Mouse (Mus musculus): ENCODE data around the gene C530008M17Rik. TPM values are rescaled to one million over a fixed set of nuclear protein-coding genes. Genes with fewer than 3 reads are reported as not detected.

C530008M17Rik gene
- polyA plus RNA-seq, 1 experiment from 2014 or later, result 37.4 TPM

DNA sequence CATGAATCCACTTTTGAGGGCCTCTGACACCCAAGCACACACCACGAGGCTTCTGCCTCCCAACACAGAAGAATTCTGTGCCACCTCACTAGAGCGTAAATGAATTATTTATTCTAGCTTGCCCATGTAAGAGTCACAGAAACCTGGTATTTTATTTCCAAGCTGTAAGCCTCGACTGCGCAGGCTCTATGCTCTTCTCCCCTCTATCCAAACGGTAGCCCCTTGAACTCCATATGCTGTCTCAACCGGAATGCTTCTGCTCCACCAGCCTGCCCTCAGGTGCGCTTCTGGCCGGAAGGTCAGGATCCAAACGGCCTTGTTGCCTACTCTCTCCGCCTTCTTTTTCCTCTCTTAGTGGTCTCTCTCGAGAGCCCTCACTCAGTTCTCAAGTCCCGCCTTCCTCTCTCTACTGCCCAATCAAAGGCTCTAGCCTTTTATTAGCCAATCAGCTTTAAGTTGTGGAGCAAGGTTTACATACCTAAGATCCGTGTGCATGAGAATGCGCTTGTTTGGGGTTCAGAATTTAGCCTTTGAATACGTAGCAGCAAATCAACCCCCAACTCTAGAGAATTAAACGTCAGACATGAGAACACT, 212.5 kb downstream of the C530008M17Rik start:
- H3K9ac ChIP-seq (ENCODE audit: low read length), result peak overlapping the region; percentile 62
- 37% methylated on average over 16 of the region's 16 CpGs for WGBS

DNA sequence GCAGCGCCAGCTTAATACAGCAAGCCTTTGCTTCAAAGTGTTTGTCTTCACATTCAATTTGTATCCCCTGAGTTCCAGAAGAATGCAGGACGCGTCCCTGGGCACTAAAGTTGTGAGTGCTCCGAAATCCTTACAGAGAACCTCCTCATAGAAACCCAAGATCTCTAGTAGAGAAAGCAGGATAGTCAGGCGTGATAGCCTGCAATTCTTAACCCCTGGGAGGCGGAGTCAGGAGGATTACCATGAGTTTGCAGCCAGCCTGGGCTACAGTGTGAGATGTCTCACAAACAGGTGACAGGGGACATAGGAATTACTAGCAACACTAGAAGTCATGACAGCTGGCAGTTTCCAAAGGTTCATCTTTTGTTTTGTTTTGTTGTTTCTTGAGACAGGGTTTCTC, 213.2 kb downstream of the C530008M17Rik start:
- peaks cover 21% of the 10 kb centered on the region for H3K4me1 ChIP-seq (ENCODE audit: control insufficient read depth, insufficient read depth, low read length)
- no peaks in the 10 kb centered on the region for H3K9me3 ChIP-seq (replicated peaks; ENCODE audit: control insufficient read depth, low read length)
- no peak for ATAC-seq (replicated peaks; ENCODE audit: extremely low read depth, insufficient read depth, low FRiP score)
- no peak overlapping the region; the same call in 1 of the 2 replicates for H3K9ac ChIP-seq (ENCODE audit: low read length)
- no peaks in the 10 kb centered on the region; the same call in 1 of the 2 replicates for H3K36me3 ChIP-seq (ENCODE audit: control insufficient read depth, insufficient read depth)
- WGBS, result 63% methylated on average over 6 of the region's 6 CpGs
- H3K4me2 ChIP-seq (ENCODE audit: low read depth, low read length), result peak overlapping the region; percentile 71
- H3K4me3 ChIP-seq (ENCODE audit: low read length), result peak overlapping the region; percentile 51
- no peak overlapping the region for H3K27ac ChIP-seq (ENCODE audit: low read length)
- no peaks in the 10 kb centered on the region for H3K27me3 ChIP-seq (ENCODE audit: control insufficient read depth, insufficient read depth, low read length)

More for the DNA sequence above, 212.5 kb downstream of the C530008M17Rik start:
- Histone ChIP-seq H3K36me3 (ENCODE audit: control insufficient read depth, insufficient read depth) (no peaks in the 10 kb centered on the region; the same call in 1 of the 2 replicates), H3K27ac (ENCODE audit: low read length) (no peak overlapping the region), H3K4me1 (ENCODE audit: control insufficient read depth, insufficient read depth, low read length) (peaks cover 21% of the 10 kb centered on the region), H3K9me3 (replicated peaks; ENCODE audit: control insufficient read depth, low read length) (no peaks in the 10 kb centered on the region), H3K4me3 (ENCODE audit: low read length) (peak overlapping the region; percentile 51), H3K27me3 (ENCODE audit: control insufficient read depth, insufficient read depth, low read length) (no peaks in the 10 kb centered on the region), H3K4me2 (ENCODE audit: low read depth, low read length) (peak overlapping the region; percentile 71)
- peak; percentile 74 for ATAC-seq (replicated peaks; ENCODE audit: extremely low read depth, insufficient read depth, low FRiP score)

DNA sequence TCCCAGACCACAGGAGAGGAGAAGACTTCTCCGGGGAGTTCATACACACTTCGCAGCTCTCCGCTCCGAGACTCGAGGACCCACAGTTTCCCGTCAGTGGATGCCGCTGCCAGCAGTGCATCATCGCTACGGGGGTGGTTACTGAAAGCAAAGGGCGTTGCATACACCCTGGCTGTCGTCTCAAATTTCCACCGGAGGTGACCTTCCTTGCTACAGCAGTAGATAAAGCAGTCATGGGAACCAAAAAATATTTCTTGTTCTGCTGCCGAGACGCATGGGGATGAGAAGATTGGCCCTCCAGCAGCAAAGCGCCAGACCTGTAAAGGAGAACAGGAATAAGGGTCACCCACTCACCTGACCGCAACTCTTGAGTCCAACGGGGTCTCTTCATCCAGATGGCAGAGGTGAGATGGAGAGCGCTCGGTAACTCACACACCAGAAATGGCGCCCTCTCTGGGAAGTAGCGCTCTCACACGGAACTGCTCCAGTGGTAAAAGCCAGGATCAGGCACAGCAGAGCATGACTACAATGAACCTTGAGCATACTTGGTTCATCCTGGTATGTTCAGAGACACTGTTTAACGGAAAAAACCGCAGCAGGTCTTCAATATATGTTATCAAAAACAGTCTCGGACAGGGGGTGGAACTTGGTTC, 219.9 kb downstream of the C530008M17Rik start:
- Histone ChIP-seq H3K4me3 (ENCODE audit: low read length) (peak overlapping the region; percentile 22), H3K9me3 (replicated peaks; ENCODE audit: control insufficient read depth, low read length) (no peaks in the 10 kb centered on the region), H3K27ac (ENCODE audit: low read length) (peak overlapping the region; percentile 72; the same call in 1 of the 2 replicates), H3K36me3 (ENCODE audit: control insufficient read depth, insufficient read depth) (peaks cover 3% of the 10 kb centered on the region), H3K4me1 (ENCODE audit: control insufficient read depth, insufficient read depth, low read length) (no peaks in the 10 kb centered on the region), H3K9ac (ENCODE audit: low read length) (no peak overlapping the region), H3K27me3 (ENCODE audit: control insufficient read depth, insufficient read depth, low read length) (no peaks in the 10 kb centered on the region), H3K4me2 (ENCODE audit: low read depth, low read length) (peak overlapping the region; percentile 42)
- 66% methylated on average over 25 of the region's 25 CpGs for WGBS
- peak; percentile 83 for ATAC-seq (replicated peaks; ENCODE audit: extremely low read depth, insufficient read depth, low FRiP score)

DNA sequence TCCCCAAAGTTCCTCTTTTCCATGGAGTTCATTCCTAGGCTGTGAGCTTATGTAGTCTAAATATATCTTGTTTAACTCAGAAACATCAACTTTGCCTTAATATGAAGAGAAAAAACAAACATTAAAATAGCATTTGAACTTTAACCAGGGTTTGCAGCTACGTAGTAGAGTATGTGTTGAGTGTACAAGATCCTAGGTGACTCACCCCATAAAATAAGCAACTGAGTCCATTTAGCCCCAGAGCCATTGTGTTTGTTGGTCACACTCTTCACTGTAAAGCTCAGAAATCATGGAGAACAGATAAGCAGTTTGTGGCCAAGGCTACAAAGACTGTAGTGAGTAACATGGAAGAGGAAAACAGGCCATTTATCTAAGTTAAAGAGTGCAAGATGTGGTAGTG, 227.8 kb downstream of the C530008M17Rik start:
- H3K9me3 ChIP-seq (replicated peaks; ENCODE audit: control insufficient read depth, low read length), result no peaks in the 10 kb centered on the region
- no peak overlapping the region for H3K27ac ChIP-seq (ENCODE audit: low read length)
- no peak overlapping the region for H3K4me2 ChIP-seq (ENCODE audit: low read depth, low read length)
- no peak for ATAC-seq (replicated peaks; ENCODE audit: extremely low read depth, insufficient read depth, low FRiP score)
- H3K9ac ChIP-seq (ENCODE audit: low read length), result no peak overlapping the region
- 88% methylated on average over 1 of the region's 1 CpGs for WGBS
- no peaks in the 10 kb centered on the region for H3K27me3 ChIP-seq (ENCODE audit: control insufficient read depth, insufficient read depth, low read length)
- H3K36me3 ChIP-seq (ENCODE audit: control insufficient read depth, insufficient read depth), result peaks cover 25% of the 10 kb centered on the region
- H3K4me3 ChIP-seq (ENCODE audit: low read length), result no peak overlapping the region
- H3K4me1 ChIP-seq (ENCODE audit: control insufficient read depth, insufficient read depth, low read length), result no peaks in the 10 kb centered on the region

DNA sequence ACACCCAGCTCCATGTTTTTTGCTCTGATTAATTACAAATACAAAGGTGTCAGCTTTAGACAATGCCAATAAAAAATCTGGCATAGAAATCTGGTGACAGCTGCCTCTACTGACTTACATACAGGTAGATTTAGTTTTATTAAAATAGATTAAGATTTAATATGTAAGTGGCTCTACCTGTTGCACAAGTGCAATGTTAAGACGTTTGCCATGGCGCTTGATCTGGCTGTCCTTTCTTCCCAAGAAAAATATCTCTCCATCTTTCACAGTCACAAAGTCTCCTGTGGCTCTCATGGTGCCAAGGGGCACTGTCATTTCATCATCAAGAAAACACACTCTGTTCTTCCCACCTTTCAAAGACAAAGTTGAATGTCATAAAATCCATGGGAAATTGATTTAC, 230.7 kb downstream of the C530008M17Rik start:
- H3K9me3 ChIP-seq (replicated peaks; ENCODE audit: control insufficient read depth, low read length), result no peaks in the 10 kb centered on the region
- H3K4me1 ChIP-seq (ENCODE audit: control insufficient read depth, insufficient read depth, low read length), result no peaks in the 10 kb centered on the region
- no peak for ATAC-seq (replicated peaks; ENCODE audit: extremely low read depth, insufficient read depth, low FRiP score)
- no peak overlapping the region for H3K27ac ChIP-seq (ENCODE audit: low read length)
- H3K36me3 ChIP-seq (ENCODE audit: control insufficient read depth, insufficient read depth), result peaks cover 32% of the 10 kb centered on the region
- no peak overlapping the region for H3K4me2 ChIP-seq (ENCODE audit: low read depth, low read length)
- no peak overlapping the region for H3K9ac ChIP-seq (ENCODE audit: low read length)
- H3K4me3 ChIP-seq (ENCODE audit: low read length), result no peak overlapping the region
- WGBS, result 97% methylated on average over 2 of the region's 2 CpGs
- no peaks in the 10 kb centered on the region for H3K27me3 ChIP-seq (ENCODE audit: control insufficient read depth, insufficient read depth, low read length)

DNA sequence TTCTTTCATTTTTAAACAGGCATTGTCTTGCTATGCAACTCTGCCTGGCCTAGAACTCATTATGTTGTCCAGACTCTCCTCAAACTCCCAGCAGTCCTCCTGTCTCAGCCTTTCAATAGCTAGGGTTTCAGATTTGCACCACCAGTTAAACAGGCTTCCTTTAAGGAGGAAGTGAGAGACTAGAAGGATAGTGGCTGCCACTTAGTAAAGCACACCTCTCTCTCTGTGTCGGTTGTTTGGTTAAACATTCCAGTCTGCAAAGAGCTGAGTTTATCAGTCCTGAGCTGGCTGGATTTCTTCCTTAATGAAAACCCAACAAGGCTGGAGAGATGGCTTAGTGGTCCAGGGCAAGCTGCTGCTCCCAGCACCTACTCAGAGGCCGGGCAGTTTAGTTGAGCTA, 236.3 kb downstream of the C530008M17Rik start:
- Histone ChIP-seq H3K9me3 (replicated peaks; ENCODE audit: control insufficient read depth, low read length) (no peaks in the 10 kb centered on the region), H3K4me2 (ENCODE audit: low read depth, low read length) (no peak overlapping the region), H3K27me3 (ENCODE audit: control insufficient read depth, insufficient read depth, low read length) (no peaks in the 10 kb centered on the region), H3K36me3 (ENCODE audit: control insufficient read depth, insufficient read depth) (peaks cover 24% of the 10 kb centered on the region), H3K27ac (ENCODE audit: low read length) (no peak overlapping the region), H3K9ac (ENCODE audit: low read length) (no peak overlapping the region), H3K4me3 (ENCODE audit: low read length) (no peak overlapping the region), H3K4me1 (ENCODE audit: control insufficient read depth, insufficient read depth, low read length) (no peaks in the 10 kb centered on the region)
- 51% methylated on average over 2 of the region's 2 CpGs for WGBS
- no peak for ATAC-seq (replicated peaks; ENCODE audit: extremely low read depth, insufficient read depth, low FRiP score)

DNA sequence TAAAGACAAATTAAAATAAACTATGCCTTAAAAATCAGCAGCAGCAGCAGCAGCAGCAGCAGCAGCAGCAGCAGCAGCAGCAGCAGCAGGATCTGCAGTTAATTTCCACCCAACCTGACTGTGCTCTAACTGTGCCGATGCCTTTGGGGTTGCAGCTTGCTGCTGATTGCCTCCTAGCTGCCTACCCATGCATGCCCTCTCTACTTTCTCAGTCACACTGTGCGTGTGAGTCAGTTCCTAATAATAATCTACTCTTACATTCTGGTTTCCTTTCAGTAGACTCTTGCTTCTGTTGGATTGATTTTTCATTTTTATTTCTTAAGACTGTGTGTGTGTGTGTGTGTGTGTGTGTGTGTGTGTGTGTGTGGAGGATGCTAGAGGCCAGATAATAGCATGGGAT, 236.8 kb downstream of the C530008M17Rik start:
- no peaks in the 10 kb centered on the region for H3K9me3 ChIP-seq (replicated peaks; ENCODE audit: control insufficient read depth, low read length)
- peaks cover 22% of the 10 kb centered on the region for H3K36me3 ChIP-seq (ENCODE audit: control insufficient read depth, insufficient read depth)
- H3K9ac ChIP-seq (ENCODE audit: low read length), result no peak overlapping the region
- H3K4me1 ChIP-seq (ENCODE audit: control insufficient read depth, insufficient read depth, low read length), result no peaks in the 10 kb centered on the region
- WGBS, result 63% methylated on average over 2 of the region's 2 CpGs
- no peak for ATAC-seq (replicated peaks; ENCODE audit: extremely low read depth, insufficient read depth, low FRiP score)
- H3K27me3 ChIP-seq (ENCODE audit: control insufficient read depth, insufficient read depth, low read length), result no peaks in the 10 kb centered on the region
- no peak overlapping the region for H3K27ac ChIP-seq (ENCODE audit: low read length)
- H3K4me2 ChIP-seq (ENCODE audit: low read depth, low read length), result no peak overlapping the region
- H3K4me3 ChIP-seq (ENCODE audit: low read length), result no peak overlapping the region

DNA sequence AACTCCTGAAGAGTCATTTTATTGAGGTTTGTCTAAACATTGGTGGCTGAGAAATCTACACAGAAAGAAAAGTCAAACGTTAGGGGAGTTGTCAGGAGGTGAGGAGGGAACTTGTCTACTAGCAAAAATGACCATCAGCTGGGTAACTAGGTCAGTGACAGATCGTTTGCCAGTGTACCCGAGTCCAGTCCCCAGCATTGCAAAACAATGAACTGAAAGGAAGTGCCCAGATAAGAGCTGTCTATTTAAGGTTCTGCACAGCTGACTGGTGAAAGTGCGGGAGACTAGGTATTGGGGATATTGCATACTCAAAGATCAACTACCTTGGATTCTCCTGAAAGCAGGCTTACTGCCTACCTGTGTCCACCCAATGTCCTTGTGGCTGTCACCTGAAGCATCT, 245.8 kb downstream of the C530008M17Rik start:
- Histone ChIP-seq H3K36me3 (ENCODE audit: control insufficient read depth, insufficient read depth) (peaks cover 2% of the 10 kb centered on the region; the same call in 1 of the 2 replicates), H3K9me3 (replicated peaks; ENCODE audit: control insufficient read depth, low read length) (no peaks in the 10 kb centered on the region), H3K27ac (ENCODE audit: low read length) (no peak overlapping the region), H3K9ac (ENCODE audit: low read length) (no peak overlapping the region), H3K4me1 (ENCODE audit: control insufficient read depth, insufficient read depth, low read length) (peaks cover 8% of the 10 kb centered on the region), H3K4me3 (ENCODE audit: low read length) (no peak overlapping the region), H3K4me2 (ENCODE audit: low read depth, low read length) (no peak overlapping the region), H3K27me3 (ENCODE audit: control insufficient read depth, insufficient read depth, low read length) (no peaks in the 10 kb centered on the region)
- 30% methylated on average over 4 of the region's 4 CpGs for WGBS
- ATAC-seq (replicated peaks; ENCODE audit: extremely low read depth, insufficient read depth, low FRiP score), result no peak

DNA sequence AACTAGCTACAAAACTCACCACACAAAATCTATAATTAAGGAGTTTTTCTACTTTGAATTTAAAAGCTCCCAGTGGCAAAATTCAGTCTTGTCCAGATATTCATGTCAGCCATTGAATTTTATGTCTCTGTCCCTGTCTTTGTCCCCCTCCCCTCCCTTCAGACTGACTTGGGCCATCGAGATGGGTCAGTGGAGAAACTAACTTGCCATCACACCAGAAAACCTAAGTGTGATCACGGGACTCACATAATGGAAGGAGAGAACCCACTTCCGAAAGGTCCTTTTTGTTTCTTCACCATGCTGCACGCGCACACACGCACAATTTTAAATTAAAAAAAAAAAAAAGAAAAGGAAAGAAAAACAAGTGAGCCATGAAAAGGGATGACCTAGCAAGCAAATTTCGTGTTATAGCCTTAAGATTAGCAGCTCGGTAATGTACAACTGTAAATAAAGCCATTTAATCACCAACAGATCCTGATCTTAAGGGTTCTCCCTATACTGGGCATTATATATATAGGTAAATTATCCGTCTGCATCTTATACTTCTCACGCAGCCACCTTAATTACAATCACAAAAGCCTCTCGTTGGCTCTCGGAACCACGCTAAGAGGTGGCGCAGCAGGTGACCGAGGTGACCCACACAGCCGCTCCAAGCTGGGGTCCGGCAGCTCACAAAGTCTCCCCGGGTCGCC, 248.5 kb downstream of the C530008M17Rik start:
- ATAC-seq (replicated peaks; ENCODE audit: extremely low read depth, insufficient read depth, low FRiP score), result no peak; the same call in 1 of the 2 replicates
- peak overlapping the region; percentile 87 for H3K9ac ChIP-seq (ENCODE audit: low read length)
- peak overlapping the region; percentile 89 for H3K4me2 ChIP-seq (ENCODE audit: low read depth, low read length)
- no peaks in the 10 kb centered on the region for H3K27me3 ChIP-seq (ENCODE audit: control insufficient read depth, insufficient read depth, low read length)
- peak overlapping the region; percentile 88 for H3K4me3 ChIP-seq (ENCODE audit: low read length)
- H3K27ac ChIP-seq (ENCODE audit: low read length), result peak overlapping the region; percentile 90
- WGBS, result 2% methylated on average over 19 of the region's 19 CpGs
- H3K36me3 ChIP-seq (ENCODE audit: control insufficient read depth, insufficient read depth), result 0 out of 2 replicates have a peak, but pooled peaks cover 2% of the 10 kb centered on the region
- H3K9me3 ChIP-seq (replicated peaks; ENCODE audit: control insufficient read depth, low read length), result no peaks in the 10 kb centered on the region
- H3K4me1 ChIP-seq (ENCODE audit: control insufficient read depth, insufficient read depth, low read length), result peaks cover 8% of the 10 kb centered on the region

Data from heart, embryonic 16.5 days (tissue).